Comparison of ENCODE assay signal across 14 mouse cellular contexts in genomic region chr2:33635323-33636116, GRCm38 (mm10). TPM values are rescaled to one million over a fixed set of nuclear protein-coding genes. Genes with fewer than 3 reads are reported as not detected.
DNase-seq lines count a peak whose midpoint lies in the region; ATAC-seq and TF ChIP-seq lines count a peak whose summit lies in the region.
"Had no signal": no experiment of that assay in that cellular context is flagged by ENCODE, and none has a peak within 500 bp of the region (broad histone marks: within the 10 kb centered on the region; RNA-seq: fewer than 3 reads in every experiment).

No protein-coding gene starts in this region.

- peak overlapping the region; percentile 53 for H3K4me2 ChIP-seq in hindbrain, embryonic 15.5 days
- peak overlapping the region; percentile 46 for H3K4me2 ChIP-seq in midbrain, embryonic 13.5 days (replicated peaks)

- H3K27ac ChIP-seq in hindbrain, embryonic 15.5 days (replicated peaks) = peak overlapping the region; percentile 65
- H3K27ac ChIP-seq in midbrain, embryonic 13.5 days = no peak overlapping the region; the same call in 1 of the 2 replicates

- H3K9me3 ChIP-seq in E14TG2a.4 (ENCODE audit: low read length) = no peaks in the 10 kb centered on the region
- no peaks in the 10 kb centered on the region for H3K9me3 ChIP-seq in hindbrain, embryonic 15.5 days
- H3K9me3 ChIP-seq in midbrain, embryonic 13.5 days = no peaks in the 10 kb centered on the region

- H3K4me3 ChIP-seq in E14TG2a.4 (replicated peaks; ENCODE audit: low read length) = peak overlapping the region; percentile 43; the same call in 1 of the 2 replicates
- H3K4me3 ChIP-seq in hindbrain, embryonic 15.5 days = peak overlapping the region; percentile 39
- peak overlapping the region; percentile 41 for H3K4me3 ChIP-seq in midbrain, embryonic 13.5 days (replicated peaks)

- WGBS in hindbrain, embryonic 15.5 days = 4% methylated on average over 19 of the region's 19 CpGs
- WGBS in midbrain, embryonic 13.5 days = 6% methylated on average over 19 of the region's 19 CpGs

- H3K4me1 ChIP-seq in E14TG2a.4 (replicated peaks; ENCODE audit: low read depth, low read length) = peaks cover 74% of the 10 kb centered on the region
- H3K4me1 ChIP-seq in hindbrain, embryonic 15.5 days (replicated peaks) = peaks cover 21% of the 10 kb centered on the region
- H3K4me1 ChIP-seq in midbrain, embryonic 13.5 days (replicated peaks) = peaks cover 28% of the 10 kb centered on the region

- no peak for TF ChIP-seq CTCF in E14TG2a.4 (conservative IDR thresholded peaks at IDR 0.05; ENCODE audit: low read length)

- H3K36me3 ChIP-seq in E14TG2a.4 (ENCODE audit: insufficient read depth, low read length) = no peaks in the 10 kb centered on the region
- H3K36me3 ChIP-seq in hindbrain, embryonic 15.5 days = no peaks in the 10 kb centered on the region
- no peaks in the 10 kb centered on the region for H3K36me3 ChIP-seq in midbrain, embryonic 13.5 days

- peak overlapping the region; percentile 34 for H3K9ac ChIP-seq in hindbrain, embryonic 15.5 days
- peak overlapping the region; percentile 49 for H3K9ac ChIP-seq in midbrain, embryonic 13.5 days (replicated peaks)

- peaks cover 99% of the 10 kb centered on the region for H3K27me3 ChIP-seq in E14TG2a.4 (ENCODE audit: insufficient read depth, low read length)
- peaks cover 81% of the 10 kb centered on the region for H3K27me3 ChIP-seq in hindbrain, embryonic 15.5 days
- peaks cover 97% of the 10 kb centered on the region for H3K27me3 ChIP-seq in midbrain, embryonic 13.5 days

- ATAC-seq in hindbrain, embryonic 15.5 days (ENCODE audit: low FRiP score, low read depth) = no peak
- no peak for ATAC-seq in midbrain, embryonic 13.5 days
- ATAC-seq: inflammation-experienced regulatory T-cells, adult 6 months had no signal

- DNase-seq in embryo, embryonic 10.5 days (ENCODE audit: low spot score) = peak; percentile 54
- no peak for DNase-seq in embryo, embryonic 10 days (ENCODE audit: low spot score)
- no peak for DNase-seq in spleen, postnatal 10 days (ENCODE audit: low spot score in 2 of 2)
- no peak for DNase-seq in layer of hippocampus, adult 8-10 months (ENCODE audit: low spot score in 2 of 2)
- no peak for DNase-seq in adipocyte (ENCODE audit: low spot score)
- DNase-seq: cerebellum, adult 11-12 months; left cerebral cortex, postnatal 4 days had no signal

RNA-seq across cellular contexts. Expression of gene Lmx1b, which starts 4.8 kb away (rescaled TPM):
- polyA plus RNA-seq in hindbrain, embryonic 15.5 days (2015; fragmentation: Nextera tagmentation; extraction: Ambion mirVana) = 4.9 and 6.2 TPM in 2 replicates
- 2.5 and 2.7 TPM in 2 replicates for polyA plus RNA-seq in midbrain, embryonic 13.5 days (2015; fragmentation: Nextera tagmentation; extraction: Ambion mirVana)
- under 1 TPM in 2 of 4 experiments, not detected in 2; 0.08 to 0.55 TPM for total RNA-seq in layer of hippocampus, adult 8-10 months (2022)
- total RNA-seq: monocyte, adult 5-6 weeks had no signal
- polyA plus RNA-seq: inflammation-experienced regulatory T-cells, adult 6 months; lung, embryonic 16.5 days; spleen, adult 2 months had no signal
